Mouse (Mus musculus) MEL (cell line): ENCODE results near the gene Robo1.

Source experiments
- CTCF ChIP-seq, 3 experiments: IDR thresholded peaks in 2 of 3; conservative IDR thresholded peaks in 1 of 3; 2 replicates each; pipeline ENCODE4 v1.5.1; 2011 to 2012; ENCODE audit warnings: low read length in 3 of 3, low read depth in 2 of 3, mild to moderate bottlenecking in 2 of 3, improper control_type of control experiment in 1 of 3, inconsistent platforms in 1 of 3, mixed read lengths in 1 of 3, moderate library complexity in 1 of 3; ENCODE audit not compliant: control insufficient read depth in 1 of 3, insufficient read depth in 1 of 3, poor library complexity in 1 of 3, severe bottlenecking in 1 of 3
- HCFC1 ChIP-seq: IDR thresholded peaks from 2 replicates; pipeline ENCODE4 v1.6.1; 2012; ENCODE audit warnings: low read depth, mild to moderate bottlenecking, inconsistent platforms, low read length, improper control_type of control experiment, moderate library complexity
- JUND ChIP-seq: IDR thresholded peaks from 2 replicates; pipeline ENCODE4 v1.6.1; 2011; ENCODE audit warnings: low read depth, mild to moderate bottlenecking, improper control_type of control experiment, low read length
- MXI1 ChIP-seq: IDR thresholded peaks from 2 replicates; pipeline ENCODE4 v1.6.1; 2011; ENCODE audit warnings: mild to moderate bottlenecking, low read depth, low read length, improper control_type of control experiment
- POLR2A ChIP-seq, 2 experiments: IDR thresholded peaks; 2 replicates each; pipeline ENCODE4 v1.6.1; 2011 to 2012; ENCODE audit warnings: low read length in 2 of 2, mild to moderate bottlenecking in 2 of 2, control low read depth in 1 of 2, improper control_type of control experiment in 1 of 2, low read depth in 1 of 2, moderate library complexity in 1 of 2; ENCODE audit not compliant: control insufficient read depth in 1 of 2, insufficient read depth in 1 of 2, poor library complexity in 1 of 2
- POLR2AphosphoS5 ChIP-seq: IDR thresholded peaks from 2 replicates; pipeline ENCODE4 v1.6.1; 2012; ENCODE audit warnings: low read depth, borderline replicate concordance, mild to moderate bottlenecking, inconsistent platforms, low read length, moderate library complexity, mixed read lengths
- SIN3A ChIP-seq: IDR thresholded peaks from 2 replicates; pipeline ENCODE4 v1.6.1; 2012; ENCODE audit warnings: low read length, improper control_type of control experiment, inconsistent platforms
- USF1 ChIP-seq: IDR thresholded peaks from 2 replicates; pipeline ENCODE4 v1.6.1; 2014; ENCODE audit warnings: low read depth, mild to moderate bottlenecking, inconsistent platforms, low read length, improper control_type of control experiment, moderate library complexity
- ZC3H11A ChIP-seq: IDR thresholded peaks from 2 replicates; pipeline ENCODE4 v1.6.1; 2012; ENCODE audit warnings: low read depth, mild to moderate bottlenecking, inconsistent platforms, low read length, improper control_type of control experiment

- no peak for TF ChIP-seq ZC3H11A
- TF ChIP-seq POLR2AphosphoS5, result no peak
- TF ChIP-seq POLR2A (IDR thresholded peaks at IDR 0.05; ENCODE audit: control insufficient read depth in 1 of 2, insufficient read depth in 1 of 2, low read depth in 1 of 2, low read length in 2 of 2, poor library complexity in 1 of 2), result no peak
- no peak for TF ChIP-seq SIN3A
- no peak for TF ChIP-seq JUND
- TF ChIP-seq MXI1, result no peak
- no peak for TF ChIP-seq HCFC1
- TF ChIP-seq USF1, result no peak
- TF ChIP-seq CTCF (IDR thresholded peaks at IDR 0.05 in 2 of 3, conservative IDR thresholded peaks at IDR 0.05 in 1 of 3; ENCODE audit: control insufficient read depth in 1 of 3, insufficient read depth in 1 of 3, low read depth in 2 of 3, low read length in 3 of 3, poor library complexity in 1 of 3, severe bottlenecking in 1 of 3), result no peak
These were observed 377.7 kb downstream of the Robo1 start for GRCm38 (mm10) chr16:72685604-72686479.
